Mouse (Mus musculus): ENCODE data around the gene Kcna10.

DNA sequence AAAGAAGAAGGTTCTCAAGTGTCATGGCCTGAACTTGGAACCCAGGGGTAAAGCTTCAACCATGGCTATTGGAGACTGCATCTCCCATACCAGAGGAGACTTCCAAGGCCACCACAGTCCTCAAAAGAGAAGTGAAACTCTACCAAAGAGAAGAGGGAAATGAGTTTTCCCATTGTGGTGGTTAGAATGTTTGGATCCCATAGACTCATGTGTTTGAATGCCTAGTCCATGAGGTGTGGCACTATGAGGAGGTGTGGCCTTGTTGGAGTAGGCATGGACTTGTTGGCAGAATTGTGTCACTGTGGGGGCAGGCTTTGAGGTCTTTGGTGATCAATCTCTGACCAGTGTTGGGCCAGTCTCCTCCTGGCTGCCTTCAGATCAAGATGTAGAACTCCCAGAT lies 22.3 kb downstream of the Kcna10 start:
- TF ChIP-seq ZNF384 (IDR thresholded peaks at IDR 0.05; ENCODE audit: low read depth, low read length) = no peak
- TF ChIP-seq GATA1 (IDR thresholded peaks at IDR 0.05; ENCODE audit: low read depth, low read length) = no peak
- TF ChIP-seq JUND (IDR thresholded peaks at IDR 0.05; ENCODE audit: low read depth, low read length) = no peak
- TF ChIP-seq RAD21 (IDR thresholded peaks at IDR 0.05; ENCODE audit: low read depth, low read length) = no peak
